Mouse (Mus musculus): Measurements from ENCODE around the gene Gm20388. TPM values are rescaled to one million over a fixed set of nuclear protein-coding genes. Genes with fewer than 3 reads are reported as not detected.

Gm20388 gene
- polyA plus RNA-seq, 1 experiment from 2014 or later, result 1.4 TPM

GRCm38 (mm10) chr8:119988087-119988486 is 77.4 kb downstream of the Gm20388 start:
- Histone ChIP-seq H3K9me3 (replicated peaks; ENCODE audit: control insufficient read depth, low read length) (no peaks in the 10 kb centered on the region), H3K4me2 (ENCODE audit: low read depth, low read length) (no peak overlapping the region), H3K36me3 (ENCODE audit: control insufficient read depth, insufficient read depth) (no peaks in the 10 kb centered on the region), H3K4me3 (ENCODE audit: low read depth, low read length) (no peak overlapping the region), H3K4me1 (ENCODE audit: control insufficient read depth, low read depth, low read length) (no peaks in the 10 kb centered on the region; the same call in 1 of the 2 replicates), H3K9ac (ENCODE audit: low read depth, low read length) (no peak overlapping the region), H3K27me3 (ENCODE audit: control insufficient read depth, insufficient read depth, low read depth, low read length) (peaks cover 21% of the 10 kb centered on the region), H3K27ac (ENCODE audit: low read length) (no peak overlapping the region)
- WGBS (ENCODE audit: insufficient replicate concordance), result 66% methylated on average over 15 of the region's 15 CpGs
- no peak for ATAC-seq (ENCODE audit: low read depth)

- H3K9ac ChIP-seq (ENCODE audit: low read depth, low read length), result no peak within 1 kb of the TSS
- under 1% methylated on average over 25 of the region's 25 CpGs for WGBS (ENCODE audit: insufficient replicate concordance)
- H3K27me3 ChIP-seq (ENCODE audit: control insufficient read depth, insufficient read depth, low read depth, low read length), result peaks cover 27% of the 10 kb centered on the region
- H3K36me3 ChIP-seq (ENCODE audit: control insufficient read depth, insufficient read depth), result no peaks in the 10 kb centered on the region
- H3K4me2 ChIP-seq (ENCODE audit: low read depth, low read length), result peak within 1 kb of the TSS; percentile 27; the same call in 1 of the 2 replicates
- no peak within 1 kb of the TSS; the same call in 1 of the 2 replicates for H3K4me3 ChIP-seq (ENCODE audit: low read depth, low read length)
- H3K9me3 ChIP-seq (replicated peaks; ENCODE audit: control insufficient read depth, low read length), result no peaks in the 10 kb centered on the region
- ATAC-seq (ENCODE audit: low read depth), result peak; percentile 64
- H3K27ac ChIP-seq (ENCODE audit: low read length), result no peak within 1 kb of the TSS
- no peaks in the 10 kb centered on the region; the same call in 1 of the 2 replicates for H3K4me1 ChIP-seq (ENCODE audit: control insufficient read depth, low read depth, low read length)
These were observed 81.6 kb downstream of the Gm20388 start, which contains the start of gene Crispld2 for GRCm38 (mm10) chr8:119992249-119992648. Crispld2 (plus strand) TSS chr8:119992438.

GRCm38 (mm10) chr8:119994114-119994513 is 83.5 kb downstream of the Gm20388 start:
- Histone ChIP-seq H3K4me3 (ENCODE audit: low read depth, low read length) (no peak overlapping the region), H3K27ac (ENCODE audit: low read length) (no peak overlapping the region), H3K9me3 (replicated peaks; ENCODE audit: control insufficient read depth, low read length) (no peaks in the 10 kb centered on the region), H3K36me3 (ENCODE audit: control insufficient read depth, insufficient read depth) (no peaks in the 10 kb centered on the region), H3K4me2 (ENCODE audit: low read depth, low read length) (no peak overlapping the region), H3K4me1 (ENCODE audit: control insufficient read depth, low read depth, low read length) (no peaks in the 10 kb centered on the region; the same call in 1 of the 2 replicates), H3K9ac (ENCODE audit: low read depth, low read length) (no peak overlapping the region), H3K27me3 (ENCODE audit: control insufficient read depth, insufficient read depth, low read depth, low read length) (peaks cover 27% of the 10 kb centered on the region)
- 58% methylated on average over 7 of the region's 7 CpGs for WGBS (ENCODE audit: insufficient replicate concordance)
- no peak for ATAC-seq (ENCODE audit: low read depth)

- no peak for ATAC-seq (ENCODE audit: low read depth)
- Histone ChIP-seq H3K4me3 (ENCODE audit: low read depth, low read length) (no peak overlapping the region), H3K9ac (ENCODE audit: low read depth, low read length) (no peak overlapping the region), H3K4me1 (ENCODE audit: control insufficient read depth, low read depth, low read length) (no peaks in the 10 kb centered on the region; the same call in 1 of the 2 replicates), H3K27me3 (ENCODE audit: control insufficient read depth, insufficient read depth, low read depth, low read length) (peaks cover 27% of the 10 kb centered on the region), H3K36me3 (ENCODE audit: control insufficient read depth, insufficient read depth) (no peaks in the 10 kb centered on the region), H3K27ac (ENCODE audit: low read length) (no peak overlapping the region), H3K4me2 (ENCODE audit: low read depth, low read length) (no peak overlapping the region), H3K9me3 (replicated peaks; ENCODE audit: control insufficient read depth, low read length) (no peaks in the 10 kb centered on the region)
- 43% methylated on average over 6 of the region's 6 CpGs for WGBS (ENCODE audit: insufficient replicate concordance)
These were observed 83.9 kb downstream of the Gm20388 start for GRCm38 (mm10) chr8:119994556-119994955.

- Histone ChIP-seq H3K4me1 (ENCODE audit: control insufficient read depth, low read depth, low read length) (no peaks in the 10 kb centered on the region; the same call in 1 of the 2 replicates), H3K4me3 (ENCODE audit: low read depth, low read length) (no peak overlapping the region), H3K27ac (ENCODE audit: low read length) (no peak overlapping the region), H3K9ac (ENCODE audit: low read depth, low read length) (no peak overlapping the region), H3K4me2 (ENCODE audit: low read depth, low read length) (no peak overlapping the region), H3K27me3 (ENCODE audit: control insufficient read depth, insufficient read depth, low read depth, low read length) (peaks cover 14% of the 10 kb centered on the region), H3K9me3 (replicated peaks; ENCODE audit: control insufficient read depth, low read length) (no peaks in the 10 kb centered on the region), H3K36me3 (ENCODE audit: control insufficient read depth, insufficient read depth) (no peaks in the 10 kb centered on the region)
- 77% methylated on average over 4 of the region's 4 CpGs for WGBS (ENCODE audit: insufficient replicate concordance)
- no peak for ATAC-seq (ENCODE audit: low read depth)
These were observed 86.6 kb downstream of the Gm20388 start for GRCm38 (mm10) chr8:119997266-119997665.

- no peak overlapping the region for H3K9ac ChIP-seq (ENCODE audit: low read depth, low read length)
- no peak for ATAC-seq (ENCODE audit: low read depth)
- 59% methylated on average over 8 of the region's 8 CpGs for WGBS (ENCODE audit: insufficient replicate concordance)
- H3K4me3 ChIP-seq (ENCODE audit: low read depth, low read length), result no peak overlapping the region
- no peak overlapping the region for H3K27ac ChIP-seq (ENCODE audit: low read length)
- H3K4me2 ChIP-seq (ENCODE audit: low read depth, low read length), result no peak overlapping the region
- H3K36me3 ChIP-seq (ENCODE audit: control insufficient read depth, insufficient read depth), result no peaks in the 10 kb centered on the region
- H3K4me1 ChIP-seq (ENCODE audit: control insufficient read depth, low read depth, low read length), result no peaks in the 10 kb centered on the region
- no peaks in the 10 kb centered on the region; the same call in 1 of the 2 replicates for H3K27me3 ChIP-seq (ENCODE audit: control insufficient read depth, insufficient read depth, low read depth, low read length)
- no peaks in the 10 kb centered on the region for H3K9me3 ChIP-seq (replicated peaks; ENCODE audit: control insufficient read depth, low read length)
These were observed 89.8 kb downstream of the Gm20388 start for GRCm38 (mm10) chr8:120000461-120000860.

GRCm38 (mm10) chr8:120001712-120002111 is 91.1 kb downstream of the Gm20388 start:
- 59% methylated on average over 7 of the region's 7 CpGs for WGBS (ENCODE audit: insufficient replicate concordance)
- no peaks in the 10 kb centered on the region for H3K36me3 ChIP-seq (ENCODE audit: control insufficient read depth, insufficient read depth)

GRCm38 (mm10) chr8:120002348-120002747 is 91.7 kb downstream of the Gm20388 start:
- Histone ChIP-seq H3K9ac (ENCODE audit: low read depth, low read length) (no peak overlapping the region), H3K4me1 (ENCODE audit: control insufficient read depth, low read depth, low read length) (no peaks in the 10 kb centered on the region), H3K27ac (ENCODE audit: low read length) (no peak overlapping the region), H3K4me2 (ENCODE audit: low read depth, low read length) (no peak overlapping the region), H3K4me3 (ENCODE audit: low read depth, low read length) (no peak overlapping the region), H3K9me3 (replicated peaks; ENCODE audit: control insufficient read depth, low read length) (no peaks in the 10 kb centered on the region), H3K36me3 (ENCODE audit: control insufficient read depth, insufficient read depth) (no peaks in the 10 kb centered on the region), H3K27me3 (ENCODE audit: control insufficient read depth, insufficient read depth, low read depth, low read length) (no peaks in the 10 kb centered on the region)
- ATAC-seq (ENCODE audit: low read depth), result no peak
- WGBS (ENCODE audit: insufficient replicate concordance), result 66% methylated on average over 9 of the region's 9 CpGs

More at GRCm38 (mm10) chr8:120001712-120002111, 91.1 kb downstream of the Gm20388 start:
- no peak overlapping the region for H3K27ac ChIP-seq (ENCODE audit: low read length)
- no peaks in the 10 kb centered on the region for H3K4me1 ChIP-seq (ENCODE audit: control insufficient read depth, low read depth, low read length)
- H3K9ac ChIP-seq (ENCODE audit: low read depth, low read length), result no peak overlapping the region
- no peaks in the 10 kb centered on the region for H3K27me3 ChIP-seq (ENCODE audit: control insufficient read depth, insufficient read depth, low read depth, low read length)
- no peaks in the 10 kb centered on the region for H3K9me3 ChIP-seq (replicated peaks; ENCODE audit: control insufficient read depth, low read length)
- no peak overlapping the region for H3K4me2 ChIP-seq (ENCODE audit: low read depth, low read length)
- H3K4me3 ChIP-seq (ENCODE audit: low read depth, low read length), result no peak overlapping the region
- ATAC-seq (ENCODE audit: low read depth), result no peak

GRCm38 (mm10) chr8:120004154-120004702 is 93.6 kb downstream of the Gm20388 start:
- H3K27ac ChIP-seq (ENCODE audit: low read length), result no peak overlapping the region
- no peak for ATAC-seq (ENCODE audit: low read depth)
- no peak overlapping the region for H3K4me2 ChIP-seq (ENCODE audit: low read depth, low read length)

More at GRCm38 (mm10) chr8:120004154-120004702, 93.6 kb downstream of the Gm20388 start:
- no peaks in the 10 kb centered on the region for H3K4me1 ChIP-seq (ENCODE audit: control insufficient read depth, low read depth, low read length)
- H3K9ac ChIP-seq (ENCODE audit: low read depth, low read length), result no peak overlapping the region
- H3K9me3 ChIP-seq (replicated peaks; ENCODE audit: control insufficient read depth, low read length), result no peaks in the 10 kb centered on the region
- no peaks in the 10 kb centered on the region for H3K36me3 ChIP-seq (ENCODE audit: control insufficient read depth, insufficient read depth)
- WGBS (ENCODE audit: insufficient replicate concordance), result 57% methylated on average over 14 of the region's 14 CpGs
- H3K4me3 ChIP-seq (ENCODE audit: low read depth, low read length), result no peak overlapping the region
- H3K27me3 ChIP-seq (ENCODE audit: control insufficient read depth, insufficient read depth, low read depth, low read length), result no peaks in the 10 kb centered on the region

All from liver, embryonic 16.5 days (tissue).